Mouse (Mus musculus) skeletal muscle tissue, adult 2 months (tissue): ENCODE results near the gene Gamt.
A peak's percentile ranks its signal among the peaks of the same experiment; 100 is the strongest.
"Not testable (repeated sequence)": the region's sequence is repeated elsewhere in the genome, so short reads cannot be mapped to it uniquely, and the experiment has no call there.

Experiments used
- DNase-seq: peaks from one replicate; pipeline ENCODE4 v3.0.0-alpha.2; 2012; ENCODE audit warnings: low read depth, low spot score

Gene Gamt

GRCm38 (mm10) chr10:80258752-80259462 is 1.9 kb downstream of the Gamt start:
- DNase-seq: no peak

GRCm38 (mm10) chr10:80257936-80258335 is 2.9 kb downstream of the Gamt start:
- DNase-seq: no peak

- no peak for DNase-seq
Measured at GRCm38 (mm10) chr10:80255881-80256535, 4.8 kb downstream of the Gamt start.

- DNase-seq: no peak
Measured at GRCm38 (mm10) chr10:80254331-80255297, 6.2 kb downstream of the Gamt start.

- no peak for DNase-seq
Measured at GRCm38 (mm10) chr10:80253551-80253950, 7.3 kb downstream of the Gamt start.

GRCm38 (mm10) chr10:80252493-80253274 is 8.1 kb downstream of the Gamt start:
- no peak for DNase-seq

GRCm38 (mm10) chr10:80252011-80252410 is 8.8 kb downstream of the Gamt start:
- DNase-seq: no peak

GRCm38 (mm10) chr10:80250573-80250972 is 10.2 kb downstream of the Gamt start:
- no peak for DNase-seq

- DNase-seq: no peak
Measured at GRCm38 (mm10) chr10:80250059-80250458, 10.8 kb downstream of the Gamt start.

GRCm38 (mm10) chr10:80248971-80249640 is 11.7 kb downstream of the Gamt start, which contains the start of gene Ndufs7:
Ndufs7 (plus strand) TSS chr10:80249121.
- peak; percentile 97 for DNase-seq

- DNase-seq: not testable (repeated sequence)
Measured at GRCm38 (mm10) chr10:80248437-80248836, 12.4 kb downstream of the Gamt start.

- no peak for DNase-seq
Measured at GRCm38 (mm10) chr10:80247849-80248248, 13.0 kb downstream of the Gamt start.

- DNase-seq: no peak
Measured at GRCm38 (mm10) chr10:80245600-80245999, 15.2 kb downstream of the Gamt start.

GRCm38 (mm10) chr10:80244791-80245399 is 15.9 kb downstream of the Gamt start:
- DNase-seq: peak; percentile 77

- DNase-seq: no peak
Measured at GRCm38 (mm10) chr10:80242607-80243006, 18.2 kb downstream of the Gamt start.

GRCm38 (mm10) chr10:80242088-80242487 is 18.7 kb downstream of the Gamt start:
- DNase-seq: no peak

- DNase-seq: no peak
Measured at GRCm38 (mm10) chr10:80239791-80240190, 21.0 kb downstream of the Gamt start.

GRCm38 (mm10) chr10:80238306-80238705 is 22.5 kb downstream of the Gamt start:
- DNase-seq: no peak

- no peak for DNase-seq
Measured at GRCm38 (mm10) chr10:80237020-80237419, 23.8 kb downstream of the Gamt start.

GRCm38 (mm10) chr10:80236145-80236825 is 24.5 kb downstream of the Gamt start:
- DNase-seq: no peak
